Mouse (Mus musculus): ENCODE measurements around the gene Apba2.

DNA sequence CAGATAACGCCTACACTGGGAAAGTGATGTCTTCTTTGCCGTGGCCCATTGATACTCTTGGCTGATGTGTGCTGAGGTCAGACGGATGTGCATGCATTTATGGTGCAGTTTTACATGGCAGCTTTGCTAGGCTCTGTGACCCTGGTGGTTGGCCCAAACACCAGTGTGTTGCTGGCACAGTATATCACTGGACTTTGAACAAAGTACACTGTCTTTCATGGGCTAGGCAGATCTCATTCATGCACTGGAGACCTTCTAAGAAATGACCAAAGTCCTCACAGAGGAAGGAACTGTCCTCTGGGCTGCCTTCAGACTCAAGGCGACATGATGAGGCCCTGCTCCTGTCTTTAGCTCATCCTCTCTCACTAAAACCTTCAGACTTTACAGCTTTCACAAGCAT is 166.5 kb downstream of the Apba2 start:
- TF ChIP-seq CTCF (IDR thresholded peaks at IDR 0.05; ENCODE audit: insufficient read depth, low read length) (no peak), POLR2A (IDR thresholded peaks at IDR 0.05; ENCODE audit: borderline replicate concordance, extremely low read depth, low read depth, low read length) (no peak)

All from lung, adult 2 months (tissue).